Mouse (Mus musculus) hindbrain, embryonic 12.5 days (tissue): Measurements from ENCODE around the gene Prc1. TPM values are rescaled to one million over a fixed set of nuclear protein-coding genes. Genes with fewer than 3 reads are reported as not detected.

Experiments used
- ATAC-seq: fragments of 200-750 bp; cut with Nextera tagmentation; 2 replicates; pipeline ENCODE4 v1.8.0; 2017; ENCODE audit warnings: moderate TSS enrichment; ENCODE audit not compliant: low FRiP score
- H3K27ac ChIP-seq: fragments of 300-500 bp; sonication (generic); 2 replicates; pipeline ENCODE4 v1.5.1; 2016; ENCODE audit warnings: mild to moderate bottlenecking
- H3K27me3 ChIP-seq: fragments of 300-500 bp; sonication (generic); 2 replicates; pipeline ENCODE4 v1.6.1; 2016; ENCODE audit warnings: mild to moderate bottlenecking
- H3K36me3 ChIP-seq: fragments of 300-500 bp; sonication (generic); 2 replicates; pipeline ENCODE4 v1.6.1; 2016; ENCODE audit warnings: mild to moderate bottlenecking
- H3K4me1 ChIP-seq: fragments of 300-500 bp; sonication (generic); 2 replicates; pipeline ENCODE4 v1.6.1; 2016
- H3K4me2 ChIP-seq: fragments of 300-500 bp; sonication (generic); replicated peaks from 2 replicates; pipeline ENCODE4 v1.6.1; 2016; ENCODE audit warnings: mild to moderate bottlenecking
- H3K4me3 ChIP-seq: fragments of 300-500 bp; sonication (generic); 2 replicates; pipeline ENCODE4 v1.5.1; 2016; ENCODE audit warnings: mild to moderate bottlenecking
- H3K9ac ChIP-seq: fragments of 300-500 bp; sonication (generic); 2 replicates; pipeline ENCODE4 v1.6.1; 2016; ENCODE audit warnings: mild to moderate bottlenecking, moderate library complexity
- H3K9me3 ChIP-seq: fragments of 300-500 bp; sonication (generic); replicated peaks from 2 replicates; pipeline ENCODE4 v1.6.1; 2016; ENCODE audit warnings: mild to moderate bottlenecking
- WGBS: fragments of 180-500 bp; shearing (Covaris S2); methylation state at CpG from one replicate; pipeline ENCODE4 v1.1.7; 2016; 5-methylcytosine and 5-hydroxymethylcytosine counted together
- polyA plus RNA-seq: library from polyadenylated mRNA; unstranded; fragments of >200 nt; fragmentation: Nextera tagmentation; extraction: Ambion mirVana; gene quantifications from 2 replicates; pipeline ENCODE4 v1.2.1, GENCODE M21; 2016

The Prc1 gene
- polyA plus RNA-seq, 1 experiment from 2014 or later = 117 TPM

DNA sequence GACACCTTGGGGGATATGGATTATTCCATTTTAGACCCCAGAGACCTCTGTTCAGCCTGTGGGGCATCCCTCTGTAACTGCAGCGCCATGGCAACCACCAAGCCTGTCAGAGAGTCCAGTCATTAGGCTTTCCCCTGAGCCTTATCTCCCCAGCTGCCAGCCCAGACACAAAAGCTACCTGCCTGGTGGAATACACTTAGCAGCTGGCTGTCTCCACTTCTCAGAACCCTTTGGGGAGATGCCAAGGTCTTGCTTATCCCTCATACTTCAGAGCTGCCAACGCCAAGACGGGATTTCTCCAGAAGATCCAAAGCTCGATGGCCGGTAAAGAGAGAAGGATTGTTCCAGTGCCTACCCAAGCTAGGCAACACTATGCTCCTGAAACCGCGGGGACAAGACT lies 47.5 kb downstream of the Prc1 start:
- Histone ChIP-seq H3K4me2 (no peak overlapping the region; the same call in 1 of the 2 replicates), H3K27me3 (no peaks in the 10 kb centered on the region), H3K4me1 (peaks cover 51% of the 10 kb centered on the region), H3K9ac (no peak overlapping the region), H3K36me3 (peaks cover 11% of the 10 kb centered on the region), H3K9me3 (no peaks in the 10 kb centered on the region), H3K4me3 (no peak overlapping the region), H3K27ac (peak overlapping the region; percentile 78; the same call in 1 of the 2 replicates)
- ATAC-seq = no peak
- WGBS = 64% methylated on average over 7 of the region's 7 CpGs

DNA sequence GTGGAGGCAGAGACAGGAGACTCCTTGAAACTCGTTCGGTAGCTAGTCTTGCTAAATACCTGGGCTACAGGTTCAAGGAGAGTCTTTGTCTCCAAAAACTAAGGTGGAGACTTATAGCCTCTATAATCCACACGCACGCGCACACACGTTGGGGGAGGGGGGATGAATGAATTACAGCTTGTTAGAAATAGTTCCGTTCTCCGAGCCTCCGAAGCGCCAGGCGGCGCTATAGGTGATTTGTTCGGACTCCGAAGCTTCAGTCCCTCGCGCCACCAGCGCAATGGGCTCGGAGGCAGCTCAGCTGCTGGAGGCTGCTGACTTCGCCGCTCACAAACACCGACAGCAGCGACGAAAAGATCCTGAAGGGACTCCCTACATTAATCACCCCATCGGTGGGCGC lies 48.6 kb downstream of the Prc1 start, which contains the start of gene Hddc3:
TSS of gene Hddc3 (plus strand) at position 247 of the 400 bp plus-strand sequence.
- H3K27me3 ChIP-seq = no peaks in the 10 kb centered on the region
- H3K9me3 ChIP-seq = no peaks in the 10 kb centered on the region
- peaks cover 46% of the 10 kb centered on the region for H3K4me1 ChIP-seq
- WGBS = under 1% methylated on average over 25 of the region's 25 CpGs
- peak; percentile 39 for ATAC-seq
- H3K4me3 ChIP-seq = peak within 1 kb of the TSS; percentile 52
- H3K36me3 ChIP-seq = peaks cover under 1% of the 10 kb centered on the region; the same call in 1 of the 2 replicates
- H3K4me2 ChIP-seq = peak within 1 kb of the TSS; percentile 75
- H3K27ac ChIP-seq = peak within 1 kb of the TSS; percentile 86
- peak within 1 kb of the TSS; percentile 75 for H3K9ac ChIP-seq

DNA sequence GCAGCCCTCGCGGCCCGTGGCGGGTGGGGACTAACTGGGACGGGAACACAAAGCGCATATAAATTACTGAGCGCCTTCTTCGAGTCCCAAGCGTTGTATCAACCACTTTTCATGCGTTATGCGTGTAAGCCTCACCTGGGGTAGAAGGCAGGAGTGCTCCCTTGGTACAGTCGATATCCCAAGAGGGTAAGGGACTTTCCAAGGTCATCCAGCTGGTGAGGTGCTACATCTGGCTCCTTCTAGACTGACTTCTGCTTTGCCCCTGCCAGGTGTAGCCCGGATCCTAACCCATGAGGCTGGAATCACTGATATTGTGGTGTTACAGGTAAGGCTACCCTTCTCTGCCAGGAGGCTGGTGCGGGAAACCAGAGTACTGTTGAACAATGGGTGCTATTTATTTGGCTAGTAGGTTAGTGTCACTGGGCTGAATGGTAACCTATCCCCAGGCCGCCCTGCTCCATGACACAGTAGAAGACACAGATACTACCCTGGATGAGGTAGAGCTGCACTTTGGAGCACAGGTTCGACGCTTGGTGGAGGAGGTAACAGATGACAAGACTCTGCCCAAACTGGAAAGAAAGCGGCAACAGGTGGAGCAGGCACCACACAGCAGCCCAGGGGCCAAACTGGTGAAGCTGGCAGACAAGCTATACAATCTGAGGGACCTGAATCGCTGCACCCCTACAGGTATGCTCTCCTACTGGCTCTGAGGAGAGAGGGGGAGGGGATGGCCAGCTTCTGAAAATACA lies 49.2 kb downstream of the Prc1 start:
- Histone ChIP-seq H3K9ac (peak overlapping the region; percentile 75), H3K4me3 (peak overlapping the region; percentile 52), H3K36me3 (no peaks in the 10 kb centered on the region), H3K9me3 (no peaks in the 10 kb centered on the region), H3K4me1 (peaks cover 40% of the 10 kb centered on the region), H3K4me2 (peak overlapping the region; percentile 75), H3K27ac (peak overlapping the region; percentile 86), H3K27me3 (no peaks in the 10 kb centered on the region)
- WGBS = 26% methylated on average over 19 of the region's 19 CpGs
- ATAC-seq = 0 out of 2 replicates have a peak, but pooled peaks have one; percentile 3

DNA sequence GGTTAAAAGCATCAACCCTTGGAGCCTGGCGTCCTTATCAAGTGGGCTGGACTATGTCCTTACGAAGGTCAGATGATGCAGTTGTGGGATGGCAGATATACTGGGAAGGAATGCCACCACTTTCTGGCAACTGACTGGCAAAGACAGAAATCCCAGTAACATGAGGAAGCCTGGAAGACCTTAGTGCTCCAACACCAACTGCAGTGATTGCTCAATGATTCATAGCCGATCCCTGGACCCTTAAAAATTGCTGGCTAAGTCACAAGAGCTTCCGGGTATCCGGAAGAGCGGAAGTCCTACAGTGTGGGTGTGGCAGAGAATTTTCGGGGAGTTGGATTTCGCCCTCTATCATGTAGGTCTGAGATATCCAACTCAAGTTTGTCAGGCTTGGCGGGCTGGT lies 51.9 kb downstream of the Prc1 start:
- Histone ChIP-seq H3K36me3 (peaks cover 18% of the 10 kb centered on the region), H3K9ac (no peak overlapping the region), H3K27me3 (no peaks in the 10 kb centered on the region), H3K4me3 (no peak overlapping the region), H3K9me3 (no peaks in the 10 kb centered on the region), H3K4me1 (peaks cover 23% of the 10 kb centered on the region), H3K27ac (no peak overlapping the region), H3K4me2 (no peak overlapping the region)
- no peak for ATAC-seq
- WGBS = 96% methylated on average over 9 of the region's 9 CpGs

DNA sequence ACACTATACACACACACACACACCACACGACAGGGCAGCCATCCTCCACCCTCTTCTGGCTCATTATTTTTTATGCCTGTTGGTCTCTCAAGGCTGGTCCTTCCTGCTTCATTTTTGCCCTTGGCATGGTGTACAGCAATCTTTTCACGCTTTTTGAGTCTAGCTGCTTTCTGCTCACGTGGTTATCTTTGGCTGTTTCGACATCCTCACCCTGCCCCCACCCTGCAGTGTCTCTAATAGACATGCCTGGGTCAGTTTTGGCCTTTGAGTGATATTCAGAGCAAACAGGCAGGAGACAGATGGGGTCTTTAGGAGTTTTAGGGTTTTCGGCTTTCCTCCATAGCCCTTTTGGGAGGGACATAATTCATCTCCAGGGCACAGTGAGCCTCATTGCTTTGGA lies 52.6 kb downstream of the Prc1 start:
- Histone ChIP-seq H3K4me1 (peaks cover 16% of the 10 kb centered on the region), H3K27me3 (no peaks in the 10 kb centered on the region), H3K4me2 (no peak overlapping the region), H3K4me3 (no peak overlapping the region), H3K9ac (no peak overlapping the region), H3K27ac (no peak overlapping the region), H3K36me3 (peaks cover 23% of the 10 kb centered on the region), H3K9me3 (no peaks in the 10 kb centered on the region)
- WGBS = 93% methylated on average over 5 of the region's 5 CpGs
- ATAC-seq = no peak

DNA sequence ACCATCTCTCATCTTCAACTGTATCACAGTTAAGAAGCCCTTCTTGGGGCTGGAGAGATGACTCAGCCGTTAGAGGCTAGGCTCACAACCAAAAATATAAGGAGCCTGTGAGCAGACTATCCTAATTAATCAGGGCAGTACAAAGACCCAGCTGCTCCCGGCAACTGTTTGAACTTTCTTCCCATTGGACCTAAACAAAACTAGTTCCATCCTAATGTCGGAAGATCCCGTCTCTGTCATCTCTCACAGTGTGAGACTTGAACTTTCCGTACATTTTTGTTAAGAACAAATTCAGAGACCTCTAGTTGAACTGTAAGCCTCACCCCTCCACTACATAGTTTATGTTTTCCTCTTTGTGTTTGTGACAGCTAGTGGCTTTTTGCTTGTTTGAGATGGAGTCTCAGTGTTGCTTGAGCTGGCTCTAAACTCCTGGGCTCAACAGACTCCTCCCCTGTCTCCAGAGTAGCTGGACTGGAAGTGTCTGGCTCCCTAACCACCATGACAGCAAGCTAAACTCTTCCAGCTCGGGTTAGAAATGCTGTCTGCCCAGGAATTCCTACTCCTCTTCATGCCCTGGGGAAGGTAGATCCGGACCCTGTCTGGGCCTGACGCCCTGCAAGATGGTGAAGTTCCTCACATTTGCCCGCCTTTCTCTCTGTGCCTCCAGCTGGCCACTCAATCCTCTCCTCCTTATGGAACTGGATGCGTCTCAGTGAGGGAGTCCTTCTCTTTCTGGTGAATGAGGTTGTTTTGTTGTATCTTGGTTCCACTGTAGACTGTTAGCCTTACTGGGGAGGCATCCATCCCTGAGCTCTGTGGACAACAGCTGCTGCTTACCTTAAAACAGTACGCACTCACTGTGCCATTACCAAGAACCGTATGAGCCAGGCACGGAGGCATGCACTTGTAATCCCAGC lies 53.7 kb downstream of the Prc1 start:
- Histone ChIP-seq H3K4me3 (no peak overlapping the region), H3K9ac (no peak overlapping the region), H3K27me3 (no peaks in the 10 kb centered on the region), H3K27ac (no peak overlapping the region), H3K9me3 (no peaks in the 10 kb centered on the region), H3K4me2 (no peak overlapping the region), H3K4me1 (peaks cover 6% of the 10 kb centered on the region), H3K36me3 (peaks cover 32% of the 10 kb centered on the region)
- 75% methylated on average over 13 of the region's 13 CpGs for WGBS
- no peak for ATAC-seq

DNA sequence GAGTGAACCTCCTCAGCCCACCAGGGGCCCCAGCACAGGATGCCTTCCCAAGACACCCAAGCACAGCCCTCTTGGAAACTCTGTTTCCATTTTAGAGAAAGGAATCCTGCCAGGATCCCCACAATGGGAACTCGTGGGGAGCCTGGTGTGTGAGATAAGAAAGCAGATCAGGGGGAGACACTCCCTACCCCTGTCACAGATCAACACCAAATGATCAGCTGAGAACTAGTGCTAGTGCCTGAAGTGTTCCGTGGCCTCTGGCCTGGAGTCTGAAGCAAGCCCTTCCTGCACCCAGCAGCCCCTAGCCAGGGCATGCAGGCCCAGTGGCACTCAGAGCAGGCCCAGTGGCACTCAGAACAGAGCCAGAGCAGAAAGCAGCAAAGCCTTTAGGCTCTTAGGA lies 56.6 kb downstream of the Prc1 start:
- no peaks in the 10 kb centered on the region for H3K27me3 ChIP-seq
- 69% methylated on average over 2 of the region's 2 CpGs for WGBS
- peaks cover 54% of the 10 kb centered on the region for H3K36me3 ChIP-seq
- H3K4me2 ChIP-seq = no peak overlapping the region
- no peak overlapping the region for H3K9ac ChIP-seq
- H3K4me1 ChIP-seq = no peaks in the 10 kb centered on the region
- no peaks in the 10 kb centered on the region for H3K9me3 ChIP-seq
- H3K27ac ChIP-seq = no peak overlapping the region
- ATAC-seq = no peak
- H3K4me3 ChIP-seq = no peak overlapping the region

DNA sequence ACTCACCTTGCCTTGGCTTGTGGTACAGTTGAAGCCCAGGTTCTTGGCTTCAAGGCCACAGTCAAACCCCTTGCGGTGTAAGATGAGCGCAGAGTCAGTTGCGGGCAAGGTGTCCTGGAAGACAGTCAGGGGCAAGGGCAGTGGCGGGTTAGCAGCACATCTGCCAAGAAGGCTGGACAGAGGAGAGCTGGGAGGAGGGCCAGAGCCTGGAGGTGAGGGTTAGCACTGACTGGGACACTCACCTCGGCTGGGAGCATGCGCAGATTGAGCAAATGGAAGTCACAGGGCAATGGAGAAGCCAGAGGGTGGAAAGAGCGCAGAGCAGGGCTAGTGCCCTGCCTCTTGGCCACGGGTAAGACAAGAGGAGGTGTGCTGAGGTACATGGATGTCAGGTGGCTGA lies 58.7 kb downstream of the Prc1 start:
- Histone ChIP-seq H3K9me3 (no peaks in the 10 kb centered on the region), H3K4me3 (no peak overlapping the region), H3K27ac (no peak overlapping the region), H3K4me1 (peaks cover 10% of the 10 kb centered on the region), H3K9ac (no peak overlapping the region), H3K4me2 (no peak overlapping the region), H3K27me3 (no peaks in the 10 kb centered on the region), H3K36me3 (peaks cover 73% of the 10 kb centered on the region)
- no peak for ATAC-seq
- WGBS = 92% methylated on average over 8 of the region's 8 CpGs

DNA sequence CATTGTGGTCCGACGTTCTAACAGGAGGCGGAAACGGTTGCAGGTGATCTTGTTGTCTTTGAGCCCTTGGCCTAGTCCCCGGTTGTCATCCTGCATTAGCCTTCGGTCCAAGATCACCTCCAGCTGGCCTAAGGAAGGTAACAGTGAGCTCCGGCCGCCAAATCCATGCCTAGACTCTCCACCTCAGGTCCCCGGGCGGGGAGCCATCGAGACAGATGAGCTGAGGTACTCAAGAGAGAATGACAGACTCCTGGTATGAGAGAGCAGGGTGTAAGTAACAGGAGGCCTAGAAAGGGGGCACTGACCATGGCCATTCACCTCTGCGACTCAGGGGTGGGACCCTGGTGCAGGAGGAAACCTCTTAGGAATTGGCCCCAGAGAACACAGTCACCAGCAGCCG lies 62.1 kb downstream of the Prc1 start:
- Histone ChIP-seq H3K27me3 (no peaks in the 10 kb centered on the region), H3K27ac (peak overlapping the region; percentile 40; the same call in 1 of the 2 replicates), H3K9ac (no peak overlapping the region), H3K4me3 (no peak overlapping the region), H3K4me2 (no peak overlapping the region), H3K4me1 (peaks cover 10% of the 10 kb centered on the region), H3K9me3 (no peaks in the 10 kb centered on the region), H3K36me3 (peaks cover 87% of the 10 kb centered on the region)
- 84% methylated on average over 13 of the region's 13 CpGs for WGBS
- ATAC-seq = no peak

DNA sequence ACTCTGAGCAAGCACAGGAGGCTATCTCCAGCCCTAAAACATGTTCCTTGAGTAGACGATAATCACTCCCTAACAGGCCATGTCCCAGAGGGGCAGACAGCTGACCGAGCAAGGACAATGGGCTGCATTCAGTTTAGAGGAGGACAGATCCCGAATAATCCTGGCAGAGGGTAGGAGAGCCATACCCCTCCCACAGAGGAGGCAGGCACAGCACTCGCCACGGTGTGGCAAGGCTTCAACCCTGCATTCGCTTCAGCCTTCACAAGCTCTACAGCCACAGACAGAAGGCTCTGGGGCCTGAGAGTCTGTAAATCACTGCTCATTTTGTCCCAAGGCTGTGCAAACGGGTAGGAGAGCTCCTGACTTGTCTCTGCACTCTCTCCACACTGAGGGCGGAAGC lies 62.9 kb downstream of the Prc1 start:
- H3K4me2 ChIP-seq = no peak overlapping the region
- ATAC-seq = peak; percentile 62; the same call in 1 of the 2 replicates
- peaks cover 10% of the 10 kb centered on the region for H3K4me1 ChIP-seq
- no peak overlapping the region for H3K27ac ChIP-seq
- H3K36me3 ChIP-seq = peaks cover 90% of the 10 kb centered on the region
- no peak overlapping the region for H3K9ac ChIP-seq
- H3K9me3 ChIP-seq = no peaks in the 10 kb centered on the region
- no peaks in the 10 kb centered on the region for H3K27me3 ChIP-seq
- WGBS = 24% methylated on average over 8 of the region's 8 CpGs
- H3K4me3 ChIP-seq = no peak overlapping the region

DNA sequence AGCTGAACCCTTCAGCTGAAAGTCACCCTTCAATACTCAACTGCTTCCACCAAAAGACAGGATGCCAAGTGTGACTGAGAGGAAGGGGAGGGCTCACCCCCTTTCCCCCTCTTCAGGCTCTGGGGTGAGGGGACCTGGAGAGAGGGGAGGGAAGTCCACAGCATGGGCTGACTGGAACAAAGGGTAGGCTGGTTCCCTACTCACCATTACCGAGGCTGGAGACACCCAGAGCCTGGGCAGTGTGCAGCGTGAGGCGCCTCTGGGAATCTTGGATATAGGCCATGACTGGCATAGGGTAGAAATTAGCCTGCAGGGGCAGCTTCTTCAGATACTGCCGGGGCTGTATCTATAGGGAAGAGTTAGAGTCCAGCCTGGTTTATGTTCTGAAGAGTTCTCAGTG lies 63.8 kb downstream of the Prc1 start:
- Histone ChIP-seq H3K27me3 (no peaks in the 10 kb centered on the region), H3K4me2 (no peak overlapping the region), H3K4me3 (no peak overlapping the region), H3K36me3 (peaks cover 90% of the 10 kb centered on the region), H3K27ac (no peak overlapping the region), H3K9me3 (no peaks in the 10 kb centered on the region), H3K4me1 (peaks cover 10% of the 10 kb centered on the region), H3K9ac (no peak overlapping the region)
- WGBS = 75% methylated on average over 4 of the region's 4 CpGs
- no peak for ATAC-seq

DNA sequence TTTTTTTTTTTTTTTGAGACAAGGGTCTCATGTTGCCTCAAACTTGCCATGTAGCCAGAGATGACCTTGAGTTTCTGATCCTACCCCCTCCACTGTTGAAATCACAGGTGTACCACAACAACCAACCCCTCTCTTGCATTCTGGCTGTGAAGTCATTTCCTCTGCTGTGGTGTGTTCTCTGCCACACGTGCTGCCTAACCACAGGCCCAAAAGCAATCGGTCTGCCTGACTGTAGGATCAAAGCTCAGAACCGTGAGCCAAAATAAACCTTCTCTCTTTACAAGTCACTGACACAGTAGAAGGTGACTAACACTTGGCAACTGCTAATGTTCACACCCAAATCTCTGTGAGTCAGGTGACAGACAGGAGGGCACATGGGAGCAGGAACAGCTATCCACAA lies 66.2 kb downstream of the Prc1 start:
- Histone ChIP-seq H3K4me3 (no peak overlapping the region), H3K9ac (no peak overlapping the region), H3K27me3 (no peaks in the 10 kb centered on the region), H3K36me3 (peaks cover 92% of the 10 kb centered on the region), H3K4me2 (no peak overlapping the region), H3K4me1 (peaks cover 10% of the 10 kb centered on the region), H3K27ac (no peak overlapping the region), H3K9me3 (no peaks in the 10 kb centered on the region)
- no peak for ATAC-seq
- 71% methylated on average over 3 of the region's 3 CpGs for WGBS
